Mouse (Mus musculus) intestine, embryonic 16.5 days (tissue): ENCODE measurements around the gene Rab27a. TPM values are rescaled to one million over a fixed set of nuclear protein-coding genes. Genes with fewer than 3 reads are reported as not detected.
"Not testable (repeated sequence)": the region's sequence is repeated elsewhere in the genome, so short reads cannot be mapped to it uniquely, and the experiment has no call there.

Experiments used
- ATAC-seq: fragments of 200-750 bp; cut with Nextera tagmentation; 2 replicates; pipeline ENCODE4 v1.8.0; 2017; ENCODE audit warnings: moderate TSS enrichment, moderate library complexity
- H3K27ac ChIP-seq: fragments of 300-500 bp; sonication (generic); 2 replicates; pipeline ENCODE4 v1.5.1; 2014; ENCODE audit warnings: mild to moderate bottlenecking, low read length
- H3K27me3 ChIP-seq: fragments of 300-500 bp; sonication (generic); replicated peaks from 2 replicates; pipeline ENCODE4 v1.6.1; 2014; ENCODE audit warnings: low read length, control low read depth, mixed read lengths; ENCODE audit not compliant: control insufficient read depth, insufficient read depth
- H3K36me3 ChIP-seq: fragments of 300-500 bp; sonication (generic); 2 replicates; pipeline ENCODE4 v1.6.1; 2014; ENCODE audit warnings: low read length, control low read depth; ENCODE audit not compliant: control insufficient read depth, insufficient read depth
- H3K4me1 ChIP-seq: fragments of 300-500 bp; sonication (generic); 2 replicates; pipeline ENCODE4 v1.6.1; 2014; ENCODE audit warnings: low read length, control low read depth, mixed read lengths; ENCODE audit not compliant: control insufficient read depth, insufficient read depth
- H3K4me2 ChIP-seq: fragments of 300-500 bp; sonication (generic); 2 replicates; pipeline ENCODE4 v1.6.1; 2014; ENCODE audit warnings: low read depth, low read length, control low read depth
- H3K4me3 ChIP-seq: fragments of 300-500 bp; sonication (generic); 2 replicates; pipeline ENCODE4 v1.5.1; 2014; ENCODE audit warnings: mild to moderate bottlenecking, low read length
- H3K9ac ChIP-seq: fragments of 300-500 bp; sonication (generic); 2 replicates; pipeline ENCODE4 v1.6.1; 2014; ENCODE audit warnings: low read depth, low read length
- H3K9me3 ChIP-seq: fragments of 300-500 bp; sonication (generic); 2 replicates; pipeline ENCODE4 v1.6.1; 2016; ENCODE audit warnings: low read length, control low read depth; ENCODE audit not compliant: control insufficient read depth
- WGBS: fragments of 180-500 bp; shearing (Covaris S2); extraction: QIAGEN DNeasy Blood & Tissue Kit; methylation state at CpG from one replicate; pipeline ENCODE4 v1.1.7; 2014; 5-methylcytosine and 5-hydroxymethylcytosine counted together
- polyA plus RNA-seq: library from polyadenylated mRNA; unstranded; fragments of >200 nt; fragmentation: Nextera tagmentation; extraction: Ambion mirVana; gene quantifications from 2 replicates; pipeline ENCODE4 v1.2.1, GENCODE M21; 2015

Rab27a gene
- polyA plus RNA-seq, 1 experiment from 2014 or later = 9.0 TPM

DNA sequence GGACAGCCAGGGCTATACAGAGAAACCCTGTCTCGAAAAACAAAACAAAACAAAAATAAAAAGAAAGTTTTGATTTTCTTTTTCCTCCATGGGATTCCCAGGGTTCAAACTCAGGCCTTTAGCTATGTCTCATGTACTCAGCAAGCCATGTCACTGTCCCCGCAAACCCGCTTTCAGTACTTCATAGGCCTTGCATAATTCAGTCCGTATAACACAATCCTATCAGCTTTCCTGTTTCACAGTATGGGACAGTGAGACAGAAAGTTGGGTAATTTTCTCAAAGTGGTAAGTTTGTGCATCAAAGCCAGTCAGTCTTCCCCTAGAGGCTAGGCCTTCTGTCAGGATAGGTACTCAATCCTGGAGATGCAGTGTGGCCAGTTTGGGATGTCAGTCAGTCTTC is 14.6 kb downstream of the Rab27a start:
- no peak for ATAC-seq
- Histone ChIP-seq H3K9me3 (no peaks in the 10 kb centered on the region), H3K27me3 (no peaks in the 10 kb centered on the region), H3K9ac (no peak overlapping the region), H3K36me3 (no peaks in the 10 kb centered on the region), H3K4me3 (no peak overlapping the region), H3K4me2 (no peak overlapping the region), H3K4me1 (no peaks in the 10 kb centered on the region), H3K27ac (no peak overlapping the region)
- 88% methylated on average over 4 of the region's 4 CpGs for WGBS

DNA sequence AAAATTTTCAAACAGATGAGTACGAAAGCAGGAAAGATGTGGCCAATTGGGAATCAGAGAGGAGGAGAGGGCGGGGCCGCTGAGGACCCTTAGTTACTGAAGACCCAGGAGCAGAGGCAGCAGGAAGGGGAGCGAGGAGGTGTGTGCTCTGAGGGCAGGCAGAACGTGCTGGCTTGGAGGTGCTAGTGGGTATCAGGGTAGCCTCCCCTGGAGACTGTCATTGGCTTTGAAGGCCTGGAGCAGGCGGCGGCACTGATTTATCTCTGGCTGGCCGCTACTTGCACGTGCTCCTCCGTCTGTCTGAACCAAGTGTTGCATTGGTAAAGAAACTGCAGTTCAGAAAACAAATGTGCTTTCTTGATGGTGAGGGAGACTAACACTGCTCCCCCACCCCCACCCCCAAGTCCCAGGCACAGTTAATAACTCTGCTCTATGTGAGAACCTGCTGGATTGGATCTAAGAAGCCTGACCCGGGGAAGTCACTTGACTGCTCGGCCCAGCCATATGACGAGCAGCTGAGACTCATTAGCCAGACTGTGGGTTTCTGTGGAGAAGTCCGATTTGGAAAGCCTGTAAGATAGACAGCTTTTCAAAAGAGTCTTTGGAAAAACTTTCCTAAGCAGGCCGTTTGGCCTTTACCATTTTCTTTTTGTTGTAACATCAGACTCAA is 19.1 kb downstream of the Rab27a start:
- Histone ChIP-seq H3K4me1 (peaks cover 14% of the 10 kb centered on the region), H3K4me2 (peak overlapping the region; percentile 15; the same call in 1 of the 2 replicates), H3K27me3 (no peaks in the 10 kb centered on the region), H3K36me3 (no peaks in the 10 kb centered on the region), H3K9me3 (no peaks in the 10 kb centered on the region), H3K27ac (no peak overlapping the region), H3K9ac (no peak overlapping the region), H3K4me3 (no peak overlapping the region)
- ATAC-seq = 0 out of 2 replicates have a peak, but pooled peaks have one; percentile 16
- 31% methylated on average over 15 of the region's 15 CpGs for WGBS

DNA sequence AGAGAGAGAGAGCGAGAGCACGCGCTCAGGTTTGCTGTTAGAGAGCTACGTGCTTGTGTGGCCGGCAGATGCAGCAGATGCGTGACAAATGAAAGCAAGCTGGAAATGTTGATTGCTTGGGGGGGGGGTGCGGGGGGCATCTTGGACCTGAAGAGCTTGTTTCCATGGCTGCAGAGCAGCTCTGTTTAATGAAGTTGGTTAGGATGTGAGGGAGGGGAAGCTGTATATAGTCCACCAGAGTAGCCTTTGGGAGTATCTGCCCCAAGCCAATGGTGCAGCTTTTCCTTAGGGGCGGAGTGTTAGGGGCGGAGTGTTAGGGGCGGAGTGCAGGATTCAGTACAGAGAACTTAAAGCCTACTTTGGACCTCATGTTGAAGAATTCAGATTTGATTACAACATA is 22.4 kb downstream of the Rab27a start:
- Histone ChIP-seq H3K27me3 (no peaks in the 10 kb centered on the region), H3K36me3 (no peaks in the 10 kb centered on the region), H3K27ac (no peak overlapping the region), H3K4me2 (no peak overlapping the region), H3K9me3 (no peaks in the 10 kb centered on the region), H3K4me1 (peaks cover 17% of the 10 kb centered on the region), H3K4me3 (no peak overlapping the region), H3K9ac (no peak overlapping the region)
- WGBS = 30% methylated on average over 10 of the region's 10 CpGs
- ATAC-seq = peak; percentile 58

DNA sequence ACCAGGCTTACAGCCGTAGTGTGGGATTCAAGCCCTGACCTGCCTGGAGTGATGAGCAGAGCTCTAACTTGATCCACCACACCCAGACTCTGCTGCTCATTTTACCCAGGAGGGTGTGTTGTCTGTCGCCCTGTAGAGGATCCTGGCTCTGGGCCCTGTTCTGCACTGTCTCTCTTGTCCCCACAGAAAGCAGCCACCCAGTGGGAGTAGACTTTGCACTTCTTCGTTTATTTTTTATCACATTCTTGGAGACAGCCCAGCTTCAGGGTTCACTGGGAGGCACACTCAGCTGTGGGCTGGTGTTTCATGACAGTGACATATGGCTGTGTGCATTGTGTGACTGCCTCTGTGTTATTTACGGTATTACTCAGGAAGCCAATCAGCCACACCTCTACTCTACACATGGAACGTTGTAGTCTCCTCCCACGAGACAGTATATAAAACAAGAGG is 23.6 kb downstream of the Rab27a start:
- H3K4me3 ChIP-seq = no peak overlapping the region
- peak; percentile 88 for ATAC-seq
- no peaks in the 10 kb centered on the region for H3K27me3 ChIP-seq
- peak overlapping the region; percentile 21; the same call in 1 of the 2 replicates for H3K9ac ChIP-seq
- H3K4me2 ChIP-seq = no peak overlapping the region; the same call in 1 of the 2 replicates
- WGBS = 20% methylated on average over 6 of the region's 6 CpGs
- H3K27ac ChIP-seq = peak overlapping the region; percentile 72
- no peaks in the 10 kb centered on the region for H3K36me3 ChIP-seq
- peaks cover 17% of the 10 kb centered on the region for H3K4me1 ChIP-seq
- no peaks in the 10 kb centered on the region for H3K9me3 ChIP-seq

DNA sequence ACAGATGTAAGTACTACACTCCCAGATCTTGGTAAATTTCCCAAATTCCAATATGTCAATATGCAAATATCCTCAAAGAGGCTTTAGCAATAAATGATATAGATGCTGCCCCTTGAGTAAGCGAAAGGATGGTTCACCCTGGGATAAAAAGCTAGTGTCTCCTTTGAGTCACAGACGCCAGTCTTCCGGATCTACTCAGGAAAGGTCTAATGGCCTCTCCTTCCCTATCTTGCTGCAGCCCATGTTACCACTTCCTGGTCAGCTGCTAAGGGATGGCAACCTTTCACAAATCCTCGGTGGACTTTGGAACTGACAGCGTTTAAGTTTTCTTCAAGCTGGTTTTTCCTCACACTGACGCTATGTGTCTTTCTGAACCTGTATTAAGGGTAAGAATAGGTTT is 24.0 kb downstream of the Rab27a start:
- Histone ChIP-seq H3K27me3 (no peaks in the 10 kb centered on the region), H3K4me2 (no peak overlapping the region), H3K4me1 (peaks cover 17% of the 10 kb centered on the region), H3K9ac (no peak overlapping the region), H3K9me3 (no peaks in the 10 kb centered on the region), H3K4me3 (no peak overlapping the region), H3K27ac (peak overlapping the region; percentile 72), H3K36me3 (no peaks in the 10 kb centered on the region)
- WGBS = 68% methylated on average over 6 of the region's 6 CpGs
- ATAC-seq = peak; percentile 67

DNA sequence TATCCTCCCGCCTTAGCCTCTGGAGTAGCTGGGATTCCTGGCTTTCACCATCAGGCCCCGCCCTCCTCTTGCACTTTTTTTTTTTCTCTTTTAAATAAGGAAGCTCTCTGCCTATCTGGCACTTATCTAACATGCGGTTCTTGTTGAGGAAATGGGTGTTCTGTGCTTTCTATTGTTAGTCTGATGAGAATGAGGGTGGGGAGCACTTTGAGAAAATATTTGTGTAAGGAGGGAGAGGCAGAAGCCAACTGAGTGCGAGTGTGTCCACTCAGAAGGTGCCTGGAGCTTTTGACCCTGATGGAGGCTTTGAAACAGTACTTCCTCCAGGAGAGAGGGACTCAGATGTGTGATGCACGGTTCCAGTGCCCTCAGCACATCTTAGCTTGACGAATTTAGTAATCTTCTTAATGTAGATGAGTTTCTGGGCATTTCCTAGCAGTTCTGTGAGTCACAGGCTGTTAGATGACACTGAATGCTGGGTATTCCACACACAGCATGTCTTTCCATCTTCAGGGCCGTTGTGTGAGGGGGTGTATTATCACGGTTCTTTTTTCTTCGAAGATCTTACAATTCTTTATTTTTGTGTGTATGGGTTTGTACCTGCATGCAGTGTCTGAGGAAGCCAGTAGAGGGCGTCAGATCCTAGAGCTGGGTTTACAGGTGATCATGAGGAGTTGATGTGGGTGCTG is 26.5 kb downstream of the Rab27a start:
- WGBS = 65% methylated on average over 10 of the region's 10 CpGs
- no peak for ATAC-seq

DNA sequence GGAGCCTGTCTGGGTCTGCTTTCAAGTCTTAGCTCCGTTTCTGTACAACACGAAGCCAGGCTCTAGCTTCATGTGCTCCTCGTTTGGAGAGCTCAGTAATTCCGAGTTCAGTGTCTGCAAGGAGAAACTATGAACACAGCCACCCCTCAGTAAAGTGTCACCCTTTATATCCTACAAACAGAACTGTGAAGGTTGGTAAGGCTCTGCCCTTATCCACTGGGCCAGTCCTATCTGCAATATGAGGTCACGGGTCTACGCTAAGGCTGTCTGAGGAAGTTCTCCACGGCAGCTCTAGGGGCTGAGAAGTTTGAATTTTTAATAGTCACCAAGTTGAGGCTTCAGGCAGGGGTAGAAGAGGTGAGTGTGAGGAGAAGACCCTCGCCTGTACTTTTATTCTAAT is 27.8 kb downstream of the Rab27a start:
- Histone ChIP-seq H3K4me3 (no peak overlapping the region), H3K4me1 (peaks cover 15% of the 10 kb centered on the region), H3K27me3 (no peaks in the 10 kb centered on the region), H3K36me3 (no peaks in the 10 kb centered on the region), H3K9ac (no peak overlapping the region), H3K27ac (no peak overlapping the region), H3K9me3 (no peaks in the 10 kb centered on the region), H3K4me2 (no peak overlapping the region)
- 80% methylated on average over 8 of the region's 8 CpGs for WGBS
- ATAC-seq = no peak

More for the DNA sequence above, 26.5 kb downstream of the Rab27a start:
- Histone ChIP-seq H3K27me3 (no peaks in the 10 kb centered on the region), H3K4me2 (no peak overlapping the region), H3K4me1 (peaks cover 17% of the 10 kb centered on the region), H3K36me3 (no peaks in the 10 kb centered on the region), H3K9me3 (no peaks in the 10 kb centered on the region), H3K9ac (no peak overlapping the region), H3K4me3 (no peak overlapping the region), H3K27ac (no peak overlapping the region)

DNA sequence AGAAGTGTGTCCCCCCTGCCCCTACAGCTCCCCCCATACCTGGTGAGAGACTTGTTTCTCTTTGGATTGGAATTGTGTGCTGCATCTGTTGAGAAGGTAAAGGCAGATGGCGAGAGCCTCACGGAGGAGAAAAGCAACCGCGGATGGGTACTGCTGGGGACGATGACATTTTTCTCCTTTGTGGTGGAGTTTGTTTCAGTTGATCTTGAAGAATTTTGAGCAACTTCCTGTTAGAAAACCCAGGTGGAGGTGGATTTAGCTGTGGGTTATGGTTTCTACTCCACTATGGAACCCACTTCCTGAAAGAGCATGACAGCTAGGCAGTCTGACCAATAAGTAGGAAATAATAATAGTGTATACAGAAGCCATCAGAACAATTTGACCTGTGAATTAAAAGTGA is 28.5 kb downstream of the Rab27a start:
- H3K9ac ChIP-seq = no peak overlapping the region
- H3K36me3 ChIP-seq = no peaks in the 10 kb centered on the region
- ATAC-seq = no peak

DNA sequence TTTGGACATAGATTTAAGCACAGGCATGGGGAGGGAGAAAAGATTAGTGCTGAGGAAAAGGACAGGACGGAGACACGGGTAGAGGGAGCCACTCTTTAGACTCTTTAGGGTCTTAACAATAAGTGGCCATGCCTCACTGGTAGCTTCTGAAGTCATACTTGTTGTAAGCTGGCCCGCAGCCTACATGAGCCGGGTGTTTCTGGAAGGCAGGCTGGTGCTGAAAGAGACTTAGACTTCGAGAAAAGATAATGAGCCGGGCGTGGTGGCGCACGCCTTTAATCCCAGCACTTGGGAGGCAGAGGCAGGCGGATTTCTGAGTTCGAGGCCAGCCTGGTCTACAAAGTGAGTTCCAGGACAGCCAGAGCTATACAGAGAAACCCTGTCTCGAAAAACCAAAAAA is 34.7 kb downstream of the Rab27a start:
- H3K4me2 ChIP-seq, H3K4me1 ChIP-seq, H3K4me3 ChIP-seq: not testable (repeated sequence)

More for the DNA sequence above, 28.5 kb downstream of the Rab27a start:
- peaks cover 8% of the 10 kb centered on the region for H3K4me1 ChIP-seq
- no peaks in the 10 kb centered on the region for H3K9me3 ChIP-seq
- no peak overlapping the region for H3K4me3 ChIP-seq
- 89% methylated on average over 5 of the region's 5 CpGs for WGBS
- H3K27ac ChIP-seq = no peak overlapping the region
- H3K27me3 ChIP-seq = no peaks in the 10 kb centered on the region
- no peak overlapping the region for H3K4me2 ChIP-seq

More for the DNA sequence above, 34.7 kb downstream of the Rab27a start:
- not testable (repeated sequence) for H3K9me3 ChIP-seq, H3K27me3 ChIP-seq, H3K36me3 ChIP-seq, ATAC-seq, H3K9ac ChIP-seq, H3K27ac ChIP-seq
- 83% methylated on average over 11 of the region's 12 CpGs for WGBS
